Mouse (Mus musculus) midbrain, embryonic 15.5 days (tissue): ENCODE data around the gene Hist4h4. TPM values are rescaled to one million over a fixed set of nuclear protein-coding genes. Genes with fewer than 3 reads are reported as not detected.

ENCODE experiments used
- ATAC-seq: fragments of 200-750 bp; cut with Nextera tagmentation; replicated peaks from 2 replicates; pipeline ENCODE4 v1.8.0; 2017; ENCODE audit warnings: moderate TSS enrichment
- H3K27ac ChIP-seq: fragments of 300-500 bp; sonication (generic); 2 replicates; pipeline ENCODE4 v1.5.1; 2015; ENCODE audit warnings: mild to moderate bottlenecking, inconsistent platforms
- H3K27me3 ChIP-seq: fragments of 300-500 bp; sonication (generic); replicated peaks from 2 replicates; pipeline ENCODE4 v1.6.1; 2015; ENCODE audit warnings: inconsistent platforms
- H3K36me3 ChIP-seq: fragments of 300-500 bp; sonication (generic); replicated peaks from 2 replicates; pipeline ENCODE4 v1.6.1; 2015; ENCODE audit warnings: inconsistent platforms
- H3K4me1 ChIP-seq: fragments of 300-500 bp; sonication (generic); 2 replicates; pipeline ENCODE4 v1.6.1; 2015; ENCODE audit warnings: inconsistent platforms
- H3K4me2 ChIP-seq: fragments of 300-500 bp; sonication (generic); 2 replicates; pipeline ENCODE4 v1.6.1; 2015; ENCODE audit warnings: inconsistent platforms, mild to moderate bottlenecking, moderate library complexity
- H3K4me3 ChIP-seq: fragments of 300-500 bp; sonication (generic); 2 replicates; pipeline ENCODE4 v1.5.1; 2015; ENCODE audit warnings: mild to moderate bottlenecking, inconsistent platforms
- H3K9ac ChIP-seq: fragments of 300-500 bp; sonication (generic); 2 replicates; pipeline ENCODE4 v1.6.1; 2015; ENCODE audit warnings: mild to moderate bottlenecking, inconsistent platforms
- H3K9me3 ChIP-seq: fragments of 300-500 bp; sonication (generic); 2 replicates; pipeline ENCODE4 v1.6.1; 2016; ENCODE audit warnings: inconsistent platforms
- WGBS: fragments of 180-500 bp; shearing (Covaris S2); methylation state at CpG from one replicate; pipeline ENCODE4 v1.1.7; 2015; ENCODE audit warnings: mixed read lengths; 5-methylcytosine and 5-hydroxymethylcytosine counted together
- polyA plus RNA-seq: library from polyadenylated mRNA; unstranded; fragments of >200 nt; fragmentation: Nextera tagmentation; extraction: Ambion mirVana; gene quantifications from 2 replicates; pipeline ENCODE4 v1.2.1, GENCODE M21; 2015

The Hist4h4 gene
- polyA plus RNA-seq, 1 experiment from 2014 or later: 0.77 TPM

GRCm38 (mm10) chr6:136831712-136832111 lies 27.5 kb upstream of the Hist4h4 start:
- H3K9ac ChIP-seq: no peak overlapping the region
- 73% methylated on average over 5 of the region's 5 CpGs for WGBS

DNA sequence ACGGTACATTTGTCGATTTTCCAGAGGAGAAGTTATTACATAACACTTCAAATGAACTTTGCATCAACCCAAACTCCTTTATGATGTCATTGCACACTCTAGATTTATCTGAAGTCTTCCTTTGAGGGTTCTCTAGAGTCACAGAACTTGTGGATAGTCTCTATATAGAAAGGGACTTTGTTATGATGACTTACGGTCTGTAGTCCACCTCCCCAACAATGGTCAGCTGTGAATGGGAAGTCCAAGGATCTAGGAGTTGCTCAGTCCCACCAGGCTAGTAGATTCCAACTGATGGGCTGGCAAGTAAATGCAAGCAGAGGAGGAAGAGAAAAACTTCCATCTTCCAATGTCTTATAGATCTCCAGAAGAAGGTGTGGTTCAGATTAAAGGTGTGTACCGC lies 24.5 kb upstream of the Hist4h4 start:
- Histone ChIP-seq H3K9ac (peak overlapping the region; percentile 62), H3K36me3 (peaks cover 9% of the 10 kb centered on the region; the same call in 1 of the 2 replicates), H3K27me3 (peaks cover 13% of the 10 kb centered on the region), H3K4me3 (peak overlapping the region; percentile 85), H3K4me1 (peaks cover 12% of the 10 kb centered on the region), H3K27ac (peak overlapping the region; percentile 92), H3K4me2 (peak overlapping the region; percentile 61), H3K9me3 (no peaks in the 10 kb centered on the region)
- 35% methylated on average over 4 of the region's 4 CpGs for WGBS
- no peak for ATAC-seq

More at GRCm38 (mm10) chr6:136831712-136832111, 27.5 kb upstream of the Hist4h4 start:
- Histone ChIP-seq H3K4me3 (no peak overlapping the region), H3K4me2 (no peak overlapping the region), H3K9me3 (no peaks in the 10 kb centered on the region), H3K36me3 (no peaks in the 10 kb centered on the region), H3K27ac (no peak overlapping the region), H3K4me1 (peaks cover 9% of the 10 kb centered on the region), H3K27me3 (peaks cover 13% of the 10 kb centered on the region)
- no peak for ATAC-seq

- Histone ChIP-seq H3K4me3 (peak within 1 kb of the TSS; percentile 85), H3K4me1 (peaks cover 12% of the 10 kb centered on the region)
- WGBS: under 1% methylated on average over 45 of the region's 45 CpGs
Observed at GRCm38 (mm10) chr6:136827881-136828561, 23.8 kb upstream of the Hist4h4 start, which contains the start of gene Wbp11. TSS of gene Wbp11 (minus strand) at chr6:136828233.

DNA sequence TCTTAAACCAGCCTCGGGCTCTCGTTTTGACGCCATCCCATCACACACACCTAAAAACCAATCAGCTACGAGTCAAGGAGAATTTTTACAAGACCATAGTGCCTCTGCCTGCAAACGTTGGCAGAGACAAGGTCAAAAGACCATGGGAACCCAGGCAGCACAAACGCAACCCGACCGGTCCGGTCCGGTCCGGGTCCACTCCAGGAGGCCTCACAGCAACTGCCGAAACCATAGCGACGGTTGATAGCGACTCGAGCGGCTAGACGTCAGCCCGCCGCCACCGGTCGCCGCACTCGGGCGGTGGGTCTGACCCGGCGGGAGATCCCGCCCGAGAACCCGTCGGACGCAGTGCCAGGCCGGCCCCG lies 23.3 kb upstream of the Hist4h4 start, which contains the start of gene BC049715:
Gene BC049715 (plus strand): TSS at position 111 of the 365 bp plus-strand sequence.
- Histone ChIP-seq H3K36me3 (peaks cover 17% of the 10 kb centered on the region; the same call in 1 of the 2 replicates), H3K4me1 (peaks cover 12% of the 10 kb centered on the region), H3K9me3 (no peaks in the 10 kb centered on the region), H3K4me3 (peak within 1 kb of the TSS; percentile 85), H3K27me3 (peaks cover 13% of the 10 kb centered on the region), H3K9ac (peak within 1 kb of the TSS; percentile 92), H3K27ac (peak within 1 kb of the TSS; percentile 92), H3K4me2 (peak within 1 kb of the TSS; percentile 67)
- under 1% methylated on average over 34 of the region's 34 CpGs for WGBS
- ATAC-seq: peak; percentile 15; the same call in 1 of the 2 replicates

More at GRCm38 (mm10) chr6:136827881-136828561, 23.8 kb upstream of the Hist4h4 start, which contains the start of gene Wbp11:
- Histone ChIP-seq H3K9me3 (no peaks in the 10 kb centered on the region), H3K27me3 (peaks cover 13% of the 10 kb centered on the region), H3K36me3 (peaks cover 11% of the 10 kb centered on the region; the same call in 1 of the 2 replicates), H3K9ac (peak within 1 kb of the TSS; percentile 92), H3K27ac (peak within 1 kb of the TSS; percentile 92), H3K4me2 (peak within 1 kb of the TSS; percentile 67)
- peak; percentile 100 for ATAC-seq

DNA sequence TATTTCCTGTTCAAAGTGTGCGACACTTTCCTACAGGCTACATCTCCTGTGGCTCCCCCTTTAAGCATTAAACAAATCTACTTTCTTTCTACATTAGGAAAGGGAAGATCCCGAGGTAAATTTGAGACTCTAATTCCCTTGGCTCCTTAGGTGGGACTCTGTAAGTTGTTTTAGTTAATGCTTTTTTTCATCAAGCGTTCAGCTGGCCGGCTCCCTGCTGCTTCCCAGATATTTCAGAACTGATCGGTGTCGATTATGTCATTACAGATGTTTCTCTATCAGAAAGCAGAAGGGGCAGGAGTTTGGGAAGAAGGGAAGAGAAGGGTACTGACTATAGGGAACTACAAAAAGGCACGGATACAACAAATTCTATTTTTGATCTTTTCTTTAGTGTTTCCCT lies 22.9 kb upstream of the Hist4h4 start:
- peaks cover 20% of the 10 kb centered on the region; the same call in 1 of the 2 replicates for H3K36me3 ChIP-seq
- no peaks in the 10 kb centered on the region for H3K9me3 ChIP-seq
- H3K4me2 ChIP-seq: peak overlapping the region; percentile 67
- peak overlapping the region; percentile 92 for H3K9ac ChIP-seq
- H3K4me1 ChIP-seq: peaks cover 12% of the 10 kb centered on the region
- 17% methylated on average over 7 of the region's 7 CpGs for WGBS
- H3K4me3 ChIP-seq: peak overlapping the region; percentile 85
- H3K27ac ChIP-seq: no peak overlapping the region
- peaks cover 13% of the 10 kb centered on the region for H3K27me3 ChIP-seq
- ATAC-seq: no peak

DNA sequence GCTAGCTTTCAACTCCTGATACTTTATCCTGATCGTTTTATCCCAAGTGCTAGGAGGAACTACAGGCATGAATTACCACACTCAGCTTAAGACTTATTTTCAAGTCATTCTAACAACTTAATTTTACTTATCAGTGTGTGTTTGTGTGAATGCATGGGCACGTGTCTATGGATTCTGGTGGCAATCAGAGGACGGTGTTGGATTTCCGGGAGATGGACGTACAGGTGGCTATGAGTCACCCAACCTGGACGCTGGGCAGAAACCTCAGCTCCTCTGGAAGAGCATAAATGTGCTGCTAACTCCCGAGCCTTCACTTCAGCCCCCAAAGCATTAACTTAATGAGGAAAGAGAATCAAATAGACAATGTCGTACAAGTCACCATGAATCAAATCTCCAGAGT lies 20.8 kb upstream of the Hist4h4 start:
- Histone ChIP-seq H3K36me3 (peaks cover 42% of the 10 kb centered on the region), H3K27ac (no peak overlapping the region), H3K4me3 (no peak overlapping the region), H3K9ac (no peak overlapping the region), H3K27me3 (no peaks in the 10 kb centered on the region), H3K4me2 (no peak overlapping the region), H3K4me1 (peaks cover 12% of the 10 kb centered on the region), H3K9me3 (no peaks in the 10 kb centered on the region)
- no peak for ATAC-seq
- WGBS: 96% methylated on average over 8 of the region's 8 CpGs

GRCm38 (mm10) chr6:136821086-136821485 lies 16.9 kb upstream of the Hist4h4 start:
- no peak for ATAC-seq
- Histone ChIP-seq H3K4me3 (no peak overlapping the region), H3K27me3 (no peaks in the 10 kb centered on the region), H3K4me1 (no peaks in the 10 kb centered on the region), H3K9me3 (no peaks in the 10 kb centered on the region), H3K9ac (no peak overlapping the region), H3K4me2 (no peak overlapping the region), H3K36me3 (peaks cover 67% of the 10 kb centered on the region), H3K27ac (no peak overlapping the region)
- WGBS: 96% methylated on average over 18 of the region's 18 CpGs

GRCm38 (mm10) chr6:136820381-136820780 lies 16.2 kb upstream of the Hist4h4 start:
- no peak for ATAC-seq
- 97% methylated on average over 21 of the region's 21 CpGs for WGBS

DNA sequence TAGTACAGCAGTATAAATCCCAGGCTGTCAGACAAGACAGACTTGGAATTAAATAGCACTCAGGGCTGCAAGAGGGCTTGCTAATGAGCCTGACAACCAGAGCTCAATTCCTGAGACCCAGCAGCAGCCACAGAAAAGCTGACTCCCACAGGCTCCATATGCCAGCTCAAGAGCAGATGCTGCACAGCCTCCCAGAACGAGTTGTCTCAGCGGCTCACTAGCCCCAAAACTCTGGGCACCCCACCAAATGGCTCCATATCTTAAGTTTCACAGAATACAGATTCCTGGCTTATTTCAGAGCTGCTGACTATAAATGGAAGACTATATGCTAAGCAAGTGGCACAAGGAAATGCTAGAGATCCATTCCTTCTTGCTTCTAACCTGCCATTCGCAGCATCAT lies 13.3 kb upstream of the Hist4h4 start:
- Histone ChIP-seq H3K27me3 (no peaks in the 10 kb centered on the region), H3K4me2 (no peak overlapping the region), H3K9me3 (no peaks in the 10 kb centered on the region), H3K4me3 (no peak overlapping the region), H3K9ac (no peak overlapping the region), H3K27ac (no peak overlapping the region), H3K36me3 (peaks cover 79% of the 10 kb centered on the region), H3K4me1 (no peaks in the 10 kb centered on the region)
- ATAC-seq: no peak
- whole genome bisulfite sequencing: 92% methylated on average over 3 of the region's 3 CpGs

More at GRCm38 (mm10) chr6:136820381-136820780, 16.2 kb upstream of the Hist4h4 start:
- no peaks in the 10 kb centered on the region for H3K9me3 ChIP-seq
- no peak overlapping the region for H3K27ac ChIP-seq
- H3K4me3 ChIP-seq: no peak overlapping the region
- H3K9ac ChIP-seq: no peak overlapping the region
- no peaks in the 10 kb centered on the region for H3K4me1 ChIP-seq
- H3K36me3 ChIP-seq: peaks cover 74% of the 10 kb centered on the region
- no peaks in the 10 kb centered on the region for H3K27me3 ChIP-seq
- no peak overlapping the region for H3K4me2 ChIP-seq

DNA sequence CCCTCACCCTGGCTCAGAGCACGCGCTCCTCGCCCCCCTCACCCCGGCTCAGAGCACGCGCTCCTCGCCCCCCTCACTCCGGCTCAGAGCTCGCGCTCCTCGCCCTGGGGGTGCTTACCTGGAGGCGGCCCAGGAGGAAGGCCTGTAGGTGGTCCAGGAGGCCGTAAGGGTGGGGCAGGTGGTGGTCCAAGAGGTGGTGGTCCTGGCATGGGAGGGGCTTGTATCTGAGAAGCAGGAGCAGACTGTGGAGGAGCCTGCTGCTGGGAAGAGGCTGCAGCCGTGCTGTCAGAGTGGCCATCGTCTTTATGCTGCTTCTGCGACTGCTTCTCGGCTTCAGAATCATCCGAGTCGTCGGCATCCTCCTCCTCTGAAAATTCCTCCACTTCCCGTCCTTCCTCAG lies 12.6 kb upstream of the Hist4h4 start:
- H3K27me3 ChIP-seq: no peaks in the 10 kb centered on the region
- H3K27ac ChIP-seq: no peak overlapping the region
- H3K4me2 ChIP-seq: no peak overlapping the region
- H3K4me3 ChIP-seq: no peak overlapping the region
- peaks cover 78% of the 10 kb centered on the region for H3K36me3 ChIP-seq
- 95% methylated on average over 21 of the region's 21 CpGs for WGBS
- H3K9ac ChIP-seq: no peak overlapping the region
- H3K4me1 ChIP-seq: no peaks in the 10 kb centered on the region
- H3K9me3 ChIP-seq: no peaks in the 10 kb centered on the region
- no peak for ATAC-seq

DNA sequence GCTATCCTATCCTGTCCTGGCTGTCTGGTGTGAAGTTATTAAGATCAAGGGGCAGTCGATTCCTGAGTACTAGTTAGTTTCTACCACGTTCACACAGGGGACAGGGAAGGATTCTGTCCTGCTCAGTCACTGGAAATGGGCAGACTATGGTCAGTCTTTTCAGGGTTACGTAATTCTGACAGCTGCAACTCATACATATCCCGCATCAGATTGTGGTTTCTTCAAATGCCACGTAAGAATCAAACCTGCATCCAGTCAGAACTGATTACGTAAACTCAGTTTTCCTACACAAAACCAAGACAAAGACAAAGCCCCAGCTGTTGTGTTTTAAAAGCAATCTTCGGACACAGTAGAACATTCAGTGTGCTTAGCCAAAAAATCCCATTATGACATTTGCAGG lies 11.2 kb upstream of the Hist4h4 start:
- WGBS: 95% methylated on average over 7 of the region's 7 CpGs
- H3K36me3 ChIP-seq: peaks cover 63% of the 10 kb centered on the region
- no peak overlapping the region for H3K27ac ChIP-seq
- H3K9me3 ChIP-seq: no peaks in the 10 kb centered on the region
- no peaks in the 10 kb centered on the region for H3K4me1 ChIP-seq
- no peak for ATAC-seq
- no peaks in the 10 kb centered on the region for H3K27me3 ChIP-seq
- H3K4me3 ChIP-seq: no peak overlapping the region
- no peak overlapping the region for H3K4me2 ChIP-seq
- no peak overlapping the region for H3K9ac ChIP-seq

GRCm38 (mm10) chr6:136813117-136813516 lies 8.9 kb upstream of the Hist4h4 start:
- Histone ChIP-seq H3K4me3 (no peak overlapping the region), H3K4me1 (peaks cover 14% of the 10 kb centered on the region), H3K9ac (no peak overlapping the region), H3K27ac (no peak overlapping the region), H3K9me3 (no peaks in the 10 kb centered on the region), H3K27me3 (no peaks in the 10 kb centered on the region), H3K36me3 (peaks cover 51% of the 10 kb centered on the region), H3K4me2 (no peak overlapping the region)
- no peak for ATAC-seq
- WGBS: 51% methylated on average over 4 of the region's 4 CpGs

DNA sequence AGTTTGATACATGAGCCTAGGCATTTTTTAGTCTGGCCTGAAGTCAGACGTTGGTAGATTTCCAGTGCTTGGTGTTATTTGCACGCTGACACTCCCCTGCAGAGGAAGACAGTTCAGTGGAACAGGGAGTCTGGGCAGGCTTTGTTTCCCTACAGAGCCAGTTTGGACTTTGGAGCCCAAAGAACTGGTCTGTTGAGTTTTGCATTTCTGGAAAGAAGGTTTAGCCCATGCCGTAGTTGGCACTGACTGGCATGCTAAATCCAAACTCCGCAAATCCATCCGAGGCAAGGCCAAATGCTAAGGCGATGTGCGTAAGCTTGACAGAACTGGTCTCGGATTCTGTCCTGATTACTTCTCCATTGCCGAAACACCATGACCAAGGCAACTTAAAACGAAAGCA lies 7.0 kb upstream of the Hist4h4 start:
- 89% methylated on average over 10 of the region's 10 CpGs for WGBS
- Histone ChIP-seq H3K4me2 (no peak overlapping the region), H3K36me3 (peaks cover 35% of the 10 kb centered on the region), H3K4me1 (peaks cover 24% of the 10 kb centered on the region), H3K9me3 (no peaks in the 10 kb centered on the region), H3K4me3 (no peak overlapping the region), H3K9ac (no peak overlapping the region), H3K27me3 (no peaks in the 10 kb centered on the region), H3K27ac (no peak overlapping the region)
- ATAC-seq: no peak
